Mouse (Mus musculus): ENCODE data around the gene Ccdc88c.

Gene Ccdc88c

GRCm38 (mm10) chr12:100966253-100966652 is 62.6 kb downstream of the Ccdc88c start:
- DNase-seq (ENCODE audit: low spot score), result peak; percentile 57

- no peak for DNase-seq (ENCODE audit: low spot score)
These were observed 63.6 kb downstream of the Ccdc88c start for GRCm38 (mm10) chr12:100965298-100965697.

- peak; percentile 44 for DNase-seq (ENCODE audit: low spot score)
These were observed 69.9 kb downstream of the Ccdc88c start for GRCm38 (mm10) chr12:100958621-100959592.

- peak; percentile 22 for DNase-seq (ENCODE audit: low spot score)
These were observed 70.8 kb downstream of the Ccdc88c start for GRCm38 (mm10) chr12:100958006-100958405.

GRCm38 (mm10) chr12:100957257-100957656 is 71.6 kb downstream of the Ccdc88c start:
- no peak for DNase-seq (ENCODE audit: low spot score)

GRCm38 (mm10) chr12:100956825-100957224 is 72.0 kb downstream of the Ccdc88c start:
- no peak for DNase-seq (ENCODE audit: low spot score)

GRCm38 (mm10) chr12:100956028-100956427 is 72.8 kb downstream of the Ccdc88c start:
- DNase-seq (ENCODE audit: low spot score), result no peak

- DNase-seq (ENCODE audit: low spot score), result no peak
These were observed 74.9 kb downstream of the Ccdc88c start for GRCm38 (mm10) chr12:100953926-100954325.

GRCm38 (mm10) chr12:100952193-100952931 is 76.5 kb downstream of the Ccdc88c start:
- DNase-seq (ENCODE audit: low spot score), result peak; percentile 39

- no peak for DNase-seq (ENCODE audit: low spot score)
These were observed 79.7 kb downstream of the Ccdc88c start for GRCm38 (mm10) chr12:100949146-100949545.

GRCm38 (mm10) chr12:100948021-100948420 is 80.8 kb downstream of the Ccdc88c start:
- no peak for DNase-seq (ENCODE audit: low spot score)

GRCm38 (mm10) chr12:100945948-100946347 is 82.9 kb downstream of the Ccdc88c start:
- no peak for DNase-seq (ENCODE audit: low spot score)

- DNase-seq (ENCODE audit: low spot score), result no peak
These were observed 83.4 kb downstream of the Ccdc88c start for GRCm38 (mm10) chr12:100945501-100945900.

- no peak for DNase-seq (ENCODE audit: low spot score)
These were observed 83.9 kb downstream of the Ccdc88c start for GRCm38 (mm10) chr12:100944921-100945336.

- no peak for DNase-seq (ENCODE audit: low spot score)
These were observed 85.7 kb downstream of the Ccdc88c start for GRCm38 (mm10) chr12:100943146-100943545.

GRCm38 (mm10) chr12:100941361-100941760 is 87.5 kb downstream of the Ccdc88c start:
- DNase-seq (ENCODE audit: low spot score), result no peak

GRCm38 (mm10) chr12:100937441-100938360 is 91.2 kb downstream of the Ccdc88c start:
- no peak for DNase-seq (ENCODE audit: low spot score)

GRCm38 (mm10) chr12:100936737-100937136 is 92.1 kb downstream of the Ccdc88c start:
- DNase-seq (ENCODE audit: low spot score), result no peak

- no peak for DNase-seq (ENCODE audit: low spot score)
These were observed 92.7 kb downstream of the Ccdc88c start for GRCm38 (mm10) chr12:100936116-100936515.

- no peak for DNase-seq (ENCODE audit: low spot score)
These were observed 94.1 kb downstream of the Ccdc88c start for GRCm38 (mm10) chr12:100934796-100935195.

- DNase-seq (ENCODE audit: low spot score), result no peak
These were observed 97.2 kb downstream of the Ccdc88c start for GRCm38 (mm10) chr12:100931653-100932052.

GRCm38 (mm10) chr12:100928286-100928685 is 100.6 kb downstream of the Ccdc88c start:
- no peak for DNase-seq (ENCODE audit: low spot score)
